Mouse (Mus musculus) cerebellum, adult 18-20 months (tissue): ENCODE data around the gene Tspan9.

Experiments
- DNase-seq, 2 experiments: peaks; one replicate each; pipeline ENCODE4 v3.0.0; 2021

Tspan9 gene

DNA sequence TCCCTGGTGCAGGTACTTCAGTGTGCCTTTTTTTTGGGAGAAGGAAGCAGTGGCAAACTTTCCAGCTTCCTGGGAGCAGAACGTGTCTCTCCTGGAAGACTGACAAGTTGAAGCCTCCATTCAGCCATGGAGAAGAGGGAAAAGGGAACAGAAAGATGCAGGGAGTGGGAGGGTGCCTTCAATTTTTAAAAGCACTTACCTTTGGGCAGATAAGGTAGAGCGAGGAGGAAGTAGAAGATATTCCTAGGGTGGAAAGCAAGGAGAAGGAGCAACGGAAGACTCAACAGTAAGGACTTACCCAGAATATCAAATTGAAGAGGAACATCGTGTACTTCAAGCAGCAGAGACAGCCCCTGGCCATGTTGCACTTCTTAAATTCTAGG is 109.5 kb downstream of the Tspan9 start:
- DNase-seq = no peak

DNA sequence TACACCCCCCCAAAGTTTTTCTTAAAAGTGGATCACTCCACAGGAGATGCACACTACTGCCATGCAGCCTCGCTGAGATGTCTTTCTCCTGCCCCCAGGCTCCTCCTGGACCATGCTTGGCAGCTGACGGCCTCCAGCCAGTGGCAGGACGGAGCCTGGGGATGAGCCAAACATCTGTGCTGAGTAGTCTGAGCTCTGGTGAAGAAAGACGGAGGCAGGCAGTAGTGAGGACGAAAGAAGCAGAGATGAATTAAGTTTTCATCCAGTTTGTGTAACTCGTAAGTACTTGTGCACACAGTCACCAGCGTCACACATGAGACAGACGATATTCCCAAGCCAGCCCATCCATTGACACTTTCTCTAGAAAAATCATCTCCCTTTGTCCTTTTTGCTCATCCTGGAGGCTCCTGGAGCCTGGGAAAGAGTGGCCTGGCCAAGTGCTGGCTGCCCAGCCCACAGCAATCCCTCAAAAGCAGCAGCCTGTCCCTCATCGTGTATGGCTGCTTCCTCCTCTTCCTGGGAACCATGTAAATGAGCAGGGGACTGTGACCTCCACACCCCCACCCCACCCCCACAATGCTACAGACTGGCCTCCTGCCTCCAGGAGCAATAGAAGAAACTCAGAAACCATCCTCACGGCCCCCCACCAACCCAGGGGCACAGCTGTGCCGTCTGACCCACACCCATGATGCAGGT is 110.1 kb downstream of the Tspan9 start:
- DNase-seq = peak; percentile 49 to 59

DNA sequence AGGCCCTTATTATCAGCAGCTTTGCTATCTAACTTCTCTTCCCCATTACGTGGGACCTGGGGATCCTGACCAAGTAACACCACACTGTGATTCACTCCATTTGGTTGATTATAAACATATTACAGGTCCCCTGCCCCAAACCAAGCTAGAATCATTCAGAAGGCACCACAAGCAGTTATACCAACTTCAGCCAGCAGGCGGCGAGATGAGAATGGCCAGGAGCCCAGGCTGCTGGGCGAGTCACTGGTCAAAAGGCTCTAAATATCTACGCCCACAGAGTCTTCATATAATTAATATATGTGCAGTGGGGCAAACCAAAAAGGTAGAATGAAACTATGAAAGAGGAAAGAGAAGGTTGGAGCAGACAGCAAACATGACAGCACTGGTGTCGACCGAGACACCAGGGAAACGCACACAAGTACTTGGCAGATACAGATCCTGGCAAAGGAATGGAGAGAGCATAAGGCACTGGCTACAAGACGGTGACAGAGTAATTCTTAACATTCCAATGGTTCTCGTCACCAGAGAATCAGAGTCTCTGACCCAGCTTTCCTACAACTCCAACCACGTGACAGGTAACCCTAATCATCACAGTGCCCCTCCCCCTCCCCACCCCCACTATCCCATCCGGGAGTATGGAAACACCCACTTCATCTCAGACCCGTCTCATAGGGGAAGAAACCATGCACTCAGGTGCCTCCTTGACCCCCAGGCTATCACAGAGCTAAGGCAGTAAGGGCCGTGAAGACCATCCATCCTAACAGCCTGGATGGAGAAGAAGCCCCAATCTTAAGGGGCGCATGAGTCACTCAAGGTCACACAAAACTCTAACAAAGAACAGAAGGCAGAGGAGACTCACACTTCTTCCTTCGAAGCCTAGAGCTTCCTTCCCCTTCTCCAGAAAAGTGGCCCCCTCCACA is 110.9 kb downstream of the Tspan9 start:
- DNase-seq = peak; percentile 92 to 96

DNA sequence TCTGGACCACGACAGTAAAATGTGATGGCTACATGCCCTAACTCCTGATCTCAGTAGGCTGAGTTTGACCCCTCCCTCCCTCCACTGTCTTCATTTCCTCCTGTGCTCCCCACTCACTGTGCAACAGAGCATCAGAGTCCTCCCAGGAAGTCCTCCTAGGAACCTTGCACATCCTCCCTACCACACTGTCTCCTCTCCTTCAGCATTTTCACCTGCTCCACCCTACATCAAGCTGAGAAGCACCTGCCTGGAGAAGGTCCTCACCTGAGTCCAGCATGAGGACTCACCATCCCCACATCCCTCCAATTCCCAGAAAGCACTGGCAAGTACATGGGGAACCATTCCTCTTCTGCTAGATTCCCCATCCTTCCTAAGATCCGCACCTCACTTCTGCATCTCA is 111.8 kb downstream of the Tspan9 start:
- DNase-seq = no peak

DNA sequence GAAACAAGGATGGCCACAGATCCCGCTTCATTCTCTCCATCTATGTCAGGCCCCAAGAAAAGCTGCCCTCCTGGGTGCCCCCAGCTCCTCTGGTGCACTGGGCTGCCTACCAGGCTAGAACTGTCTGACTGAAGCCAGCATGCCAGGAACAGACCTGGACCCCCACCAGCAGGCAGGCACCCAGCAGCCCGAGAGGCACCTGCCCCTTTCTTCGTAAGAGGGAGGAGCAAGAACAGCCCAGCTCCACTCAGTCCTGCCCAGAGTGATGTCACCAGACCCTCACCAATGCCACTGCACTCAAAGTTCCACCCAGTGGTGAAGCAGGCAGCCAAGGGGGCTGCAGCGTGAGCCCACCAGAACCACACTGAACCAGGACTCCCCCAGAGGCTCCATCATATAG is 112.3 kb downstream of the Tspan9 start:
- peak; percentile 80 to 85 for DNase-seq

DNA sequence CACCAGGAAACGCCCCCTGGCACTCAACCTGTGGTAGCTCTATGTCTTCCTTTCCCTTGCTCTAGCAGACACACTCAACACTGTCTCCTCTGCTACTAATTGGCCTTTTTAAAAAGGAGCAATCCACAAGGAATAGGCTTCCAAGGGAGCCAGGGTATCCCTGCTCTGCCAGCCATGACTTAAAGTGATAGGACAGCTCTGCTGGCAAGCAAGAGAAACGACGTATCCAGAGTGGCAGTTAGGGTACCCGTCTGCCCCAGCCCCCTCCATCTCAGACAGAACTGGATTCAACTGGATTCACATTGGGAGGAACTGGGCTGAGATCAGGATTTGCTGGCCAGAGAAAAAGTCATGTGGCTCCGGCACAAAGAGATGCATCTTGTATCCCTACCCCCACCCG is 112.9 kb downstream of the Tspan9 start:
- DNase-seq = peak in 1 of 2 experiments; percentile 45

DNA sequence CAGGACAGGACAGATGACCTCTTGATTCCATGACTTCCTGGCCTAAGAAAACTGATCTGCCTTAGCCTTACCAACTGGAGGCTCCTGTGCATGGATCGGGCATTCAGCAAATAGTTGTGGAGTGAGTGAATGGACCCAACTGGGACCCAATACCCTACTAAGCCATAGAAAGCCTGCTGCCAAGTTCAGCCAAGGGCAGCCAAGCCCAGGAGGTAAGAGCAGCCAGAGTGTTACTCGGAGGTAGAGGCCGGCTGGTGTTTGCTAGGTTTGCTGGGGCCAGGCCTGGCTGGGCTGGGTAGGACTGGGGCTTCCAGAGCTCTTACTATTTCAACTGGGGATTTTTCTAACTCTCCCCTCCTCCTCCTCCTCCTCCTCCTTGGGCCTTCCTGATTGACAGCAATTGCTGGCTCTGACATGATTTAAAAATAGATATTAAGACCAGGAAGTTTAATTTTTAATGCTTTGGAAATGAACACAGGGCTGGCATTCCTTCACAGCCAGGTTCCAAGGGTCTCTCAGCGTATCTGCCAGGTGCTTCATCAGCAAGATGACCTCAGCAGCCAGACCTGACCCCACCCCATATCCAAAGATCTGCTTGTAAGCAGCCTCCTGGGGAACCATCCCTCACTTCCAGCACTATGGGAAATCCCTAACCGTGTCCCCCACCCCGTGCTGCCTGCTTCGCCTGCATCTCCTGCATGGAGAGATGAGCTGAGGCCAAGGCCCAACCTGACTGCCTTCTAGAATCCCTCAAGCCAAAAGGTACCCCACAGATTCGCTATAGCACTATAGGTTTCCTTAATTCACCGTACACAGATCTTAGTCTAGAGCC is 113.7 kb downstream of the Tspan9 start:
- DNase-seq = peak in 1 of 2 experiments; percentile 37

DNA sequence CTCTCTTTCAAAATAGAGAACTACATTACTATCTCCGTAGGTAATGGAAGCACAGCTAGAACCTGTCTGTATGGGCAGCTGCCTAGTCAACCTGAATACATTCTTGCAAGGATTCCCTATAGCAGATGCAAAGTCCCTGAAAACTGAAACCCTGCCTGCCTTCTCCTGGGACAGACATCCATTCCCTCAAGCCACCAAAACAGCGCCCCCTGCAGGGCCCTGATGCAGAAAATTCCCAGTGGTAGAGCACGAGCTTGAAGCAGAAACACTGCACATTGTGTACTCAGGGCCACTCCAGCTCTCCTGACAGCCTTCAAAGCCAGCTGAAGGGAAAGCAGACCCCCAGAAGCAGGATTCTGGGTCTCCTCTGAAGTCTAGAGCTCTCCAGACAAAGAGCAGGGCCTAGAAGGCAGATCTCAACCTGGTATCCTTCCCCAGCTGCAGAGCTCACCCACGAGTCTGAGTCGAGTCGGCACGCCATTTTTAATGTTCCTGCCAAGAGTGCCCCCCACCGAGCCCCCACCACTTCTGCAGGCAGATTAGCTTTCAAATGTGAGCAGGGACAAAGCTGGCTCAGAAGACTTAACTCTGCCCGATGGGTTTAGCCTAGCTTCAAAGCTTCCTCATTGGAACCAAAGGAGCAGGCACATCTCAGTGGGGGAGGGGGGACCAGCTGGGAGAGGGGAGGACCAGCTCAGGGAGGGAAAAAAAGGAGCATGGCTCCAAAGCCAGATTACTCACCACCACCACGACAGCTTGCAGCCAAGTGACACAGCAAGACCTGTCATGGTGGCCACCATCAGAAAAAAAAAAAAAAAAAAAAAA is 115.1 kb downstream of the Tspan9 start:
- peak; percentile 83 to 86 for DNase-seq

DNA sequence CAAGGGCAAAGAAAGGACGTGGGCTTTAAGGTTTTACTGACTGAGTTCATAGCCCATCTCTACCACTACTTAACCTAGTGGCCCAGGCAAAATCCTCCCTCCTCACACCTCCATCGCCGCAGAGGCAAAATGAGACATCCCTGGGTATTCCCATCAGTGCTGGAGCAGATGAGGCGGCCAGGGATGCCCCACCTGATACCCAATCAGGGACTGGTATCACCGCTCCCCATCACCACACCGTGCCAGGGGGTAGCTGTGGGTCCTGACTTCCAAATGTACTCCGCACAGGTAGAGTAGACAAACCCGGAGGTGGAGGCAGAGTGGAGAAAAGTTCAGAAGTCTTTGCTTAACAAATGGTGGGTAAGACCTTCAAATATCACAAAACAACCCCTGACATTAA is 117.4 kb downstream of the Tspan9 start:
- no peak for DNase-seq

DNA sequence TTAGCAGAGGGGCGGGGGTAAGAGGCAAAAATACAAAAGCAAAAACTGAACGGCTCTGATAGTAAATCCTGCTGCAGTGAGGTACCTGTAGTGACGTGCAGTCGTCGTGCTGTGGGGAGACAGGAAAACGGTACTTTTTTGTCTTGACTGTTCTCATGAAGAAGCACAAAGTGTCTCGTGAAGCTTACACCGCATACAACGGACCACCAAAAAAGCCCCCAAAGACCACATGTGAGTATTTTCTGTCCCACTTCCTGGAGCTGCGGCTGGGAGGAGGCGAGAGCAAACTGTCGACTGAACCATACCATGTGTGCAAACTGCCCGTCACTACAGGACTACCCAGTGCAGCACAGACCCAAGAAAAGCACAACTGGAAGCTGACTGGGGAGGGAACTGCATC is 117.8 kb downstream of the Tspan9 start:
- no peak for DNase-seq

DNA sequence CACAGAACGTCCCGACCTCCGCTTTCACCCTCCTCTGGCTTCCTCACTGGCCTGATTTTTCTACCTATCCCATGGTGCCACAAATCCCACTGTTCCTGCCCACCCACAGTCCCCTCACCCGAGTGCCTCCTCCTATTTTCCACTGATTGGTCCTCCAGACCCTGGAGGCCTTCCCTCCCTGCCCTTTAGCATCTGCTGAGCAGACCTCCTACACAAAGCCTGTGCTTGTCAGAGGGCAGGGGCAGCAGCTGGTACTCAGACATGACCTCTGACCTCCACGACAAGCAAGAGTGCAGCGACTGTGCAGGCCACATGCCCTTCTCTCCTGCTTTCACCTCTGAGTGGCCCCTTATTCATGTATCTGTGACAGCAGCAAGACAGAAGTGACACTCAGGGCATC is 121.2 kb downstream of the Tspan9 start:
- no peak for DNase-seq

DNA sequence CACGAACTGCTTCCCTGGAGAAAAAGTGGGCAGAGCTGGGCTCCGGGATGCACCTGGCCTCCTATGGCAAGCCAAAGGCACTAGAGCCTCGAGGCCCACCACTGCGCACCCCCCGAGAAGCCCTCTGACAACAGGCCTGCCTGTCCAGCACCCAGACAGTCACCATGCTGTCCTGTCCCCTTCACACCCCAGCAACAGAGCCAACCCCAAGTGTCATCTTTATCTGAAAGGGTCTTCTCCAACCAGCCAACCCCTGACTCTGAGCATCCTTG is 121.5 kb downstream of the Tspan9 start:
- no peak for DNase-seq

DNA sequence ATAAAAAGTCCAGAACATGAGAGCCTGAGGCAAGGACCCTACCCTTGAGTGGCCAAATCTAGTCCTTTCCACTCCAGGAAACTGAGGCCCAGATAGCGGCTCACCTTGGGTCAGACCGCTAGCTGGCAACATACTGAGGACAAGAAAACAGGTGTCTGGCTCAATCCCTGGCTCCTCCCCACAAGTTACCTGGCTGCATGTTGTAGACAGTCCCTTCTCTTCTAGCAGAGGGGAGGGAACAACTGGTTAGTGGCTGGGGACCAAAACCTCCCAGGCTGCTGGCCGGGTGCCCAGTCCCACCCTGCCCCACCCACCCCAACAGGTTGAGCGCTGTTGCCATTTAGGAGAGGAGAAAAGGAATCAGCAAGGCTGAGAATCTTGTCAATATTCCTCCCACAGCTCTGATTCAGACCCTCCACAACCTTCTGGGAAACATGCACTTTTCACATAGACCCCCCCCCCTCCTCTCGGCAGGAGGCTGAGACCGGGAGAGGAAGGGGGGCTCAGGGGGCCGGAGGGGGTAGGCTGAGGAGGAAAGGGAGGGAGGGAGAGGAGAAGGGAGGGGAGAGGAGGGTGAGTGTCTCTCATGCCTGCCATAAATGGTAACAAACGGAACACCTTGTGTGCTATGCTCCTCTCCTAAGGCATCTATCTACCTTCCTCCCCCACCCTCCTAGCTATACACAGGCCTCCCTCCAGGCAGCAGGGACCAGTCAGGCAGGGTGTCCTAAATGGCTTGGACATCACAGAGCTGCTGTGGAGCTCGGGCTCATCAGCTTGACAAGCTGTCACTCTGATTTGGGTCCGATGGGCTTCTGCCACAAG is 122.1 kb downstream of the Tspan9 start:
- DNase-seq = no peak

DNA sequence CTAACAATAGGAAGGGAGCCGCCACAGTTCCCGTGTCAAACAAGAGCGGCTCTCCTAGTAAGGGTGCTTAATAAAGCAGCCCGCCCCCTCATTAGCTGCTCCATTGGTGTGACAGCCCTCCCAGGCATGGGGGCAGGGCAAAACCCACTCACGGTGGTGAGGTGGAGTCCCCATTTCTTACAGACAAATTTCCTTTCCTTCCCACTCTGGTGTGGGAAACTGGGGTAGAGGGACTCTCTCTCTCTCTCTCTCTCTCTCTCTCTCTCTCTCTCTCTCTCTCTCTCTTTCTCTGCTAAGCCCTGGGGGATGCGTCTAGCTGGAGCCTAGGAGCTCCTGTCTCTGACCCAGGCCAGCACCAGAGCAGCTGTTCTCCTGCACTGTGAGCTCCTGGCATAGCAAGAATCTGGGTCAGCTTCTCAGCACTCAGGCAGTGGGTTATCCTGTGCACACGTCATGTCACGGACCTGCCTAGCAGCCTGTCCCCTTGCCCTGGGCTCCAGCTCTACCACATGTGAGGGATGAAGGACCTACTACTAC is 122.8 kb downstream of the Tspan9 start:
- peak in 1 of 2 experiments; percentile 54 for DNase-seq

DNA sequence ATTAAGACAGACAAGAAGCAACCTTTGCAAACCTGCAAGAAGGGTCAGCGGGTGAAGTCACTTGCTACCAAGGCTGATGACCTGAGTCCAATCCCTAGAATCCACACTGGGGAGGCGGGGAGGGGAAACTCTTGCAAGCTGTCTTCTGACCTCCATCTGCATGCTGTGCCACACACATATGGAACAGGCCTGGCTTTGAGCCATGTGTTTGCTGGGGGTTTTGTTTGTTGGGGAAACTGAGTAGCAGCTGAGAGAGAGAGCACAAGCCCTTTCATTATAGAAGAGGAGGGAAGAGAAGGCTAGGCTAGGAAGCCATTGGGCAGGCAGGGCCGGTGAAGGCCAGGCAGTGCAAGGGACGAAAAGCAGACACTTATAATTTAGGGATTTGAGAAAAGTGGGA is 123.3 kb downstream of the Tspan9 start:
- peak in 1 of 2 experiments; percentile 62 for DNase-seq

DNA sequence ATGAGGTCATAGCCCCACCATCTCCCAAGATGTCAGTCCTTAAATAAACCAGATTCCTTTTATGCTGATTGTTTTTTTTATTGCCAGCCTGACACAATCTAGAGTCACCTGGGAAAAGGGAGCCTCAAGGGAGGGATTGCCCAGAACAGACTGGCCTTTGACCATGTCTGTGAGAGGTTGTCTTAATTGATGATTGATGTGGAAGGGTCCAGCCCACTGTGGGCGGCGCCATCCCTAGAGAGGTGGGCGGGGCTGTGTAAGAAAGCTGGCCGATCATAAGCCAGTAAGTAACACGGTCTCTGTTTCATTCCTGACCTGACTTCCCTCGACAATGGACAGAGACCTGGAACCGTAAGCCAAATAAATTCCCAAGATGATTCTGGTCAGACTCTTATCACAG is 124.3 kb downstream of the Tspan9 start:
- DNase-seq = no peak

DNA sequence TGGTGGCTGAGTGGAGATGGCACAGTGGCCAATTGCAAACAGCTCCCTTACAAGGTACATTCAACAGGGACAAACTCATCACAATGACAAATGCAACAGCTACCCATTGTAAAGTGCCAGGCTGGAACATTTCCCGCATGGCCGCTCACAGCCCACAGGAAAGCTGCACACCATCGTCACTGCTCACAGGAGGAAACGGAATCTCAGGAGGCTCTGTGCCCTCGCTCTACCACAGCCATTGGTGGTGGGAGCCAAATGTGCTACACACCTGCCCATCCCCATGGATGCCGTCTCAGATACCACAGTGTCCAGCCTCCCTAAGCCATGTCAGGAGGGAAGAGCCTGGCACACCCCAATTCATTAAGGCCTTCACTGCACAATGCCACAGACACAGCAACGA is 128.1 kb downstream of the Tspan9 start:
- peak; percentile 40 to 56 for DNase-seq

DNA sequence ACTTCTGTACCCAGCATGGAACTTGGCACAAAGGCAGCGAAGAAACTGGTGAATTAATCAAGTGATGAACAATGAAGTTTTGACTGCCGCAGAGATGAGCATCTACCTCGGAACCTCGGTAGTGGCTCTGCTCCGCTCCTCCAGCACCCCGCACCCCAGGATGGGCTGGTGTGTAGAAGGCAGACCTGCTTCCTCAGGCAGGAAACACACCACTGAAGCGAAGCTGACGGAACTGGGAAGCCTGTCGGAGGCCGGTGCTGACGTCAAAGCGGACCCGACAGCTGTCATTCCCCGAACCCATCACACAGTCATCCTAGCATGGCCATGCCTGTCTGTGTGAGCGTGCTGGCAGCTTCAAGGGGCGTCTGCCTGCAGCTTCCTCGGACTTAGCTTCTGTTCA is 131.6 kb downstream of the Tspan9 start:
- DNase-seq = peak; percentile 56 to 61

DNA sequence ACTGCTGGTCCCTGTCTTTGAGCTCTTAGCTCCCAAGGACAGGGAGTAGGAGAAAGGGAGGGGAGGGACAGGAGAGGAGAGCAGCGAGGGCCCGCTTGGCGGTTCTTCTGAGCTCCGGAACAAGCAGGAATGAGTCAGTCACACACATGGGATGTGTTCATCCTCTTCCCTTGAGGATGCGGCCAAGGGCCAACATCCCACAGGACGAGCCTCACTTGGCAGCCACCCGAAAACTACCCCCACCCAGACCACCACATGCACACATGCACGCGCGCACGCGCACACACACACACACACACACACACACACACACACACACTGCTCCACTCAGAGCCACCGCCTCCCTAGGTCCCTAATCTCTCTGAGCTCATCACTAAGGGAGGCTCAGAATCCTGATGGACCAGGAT is 132.3 kb downstream of the Tspan9 start:
- DNase-seq = peak; percentile 70 to 74

DNA sequence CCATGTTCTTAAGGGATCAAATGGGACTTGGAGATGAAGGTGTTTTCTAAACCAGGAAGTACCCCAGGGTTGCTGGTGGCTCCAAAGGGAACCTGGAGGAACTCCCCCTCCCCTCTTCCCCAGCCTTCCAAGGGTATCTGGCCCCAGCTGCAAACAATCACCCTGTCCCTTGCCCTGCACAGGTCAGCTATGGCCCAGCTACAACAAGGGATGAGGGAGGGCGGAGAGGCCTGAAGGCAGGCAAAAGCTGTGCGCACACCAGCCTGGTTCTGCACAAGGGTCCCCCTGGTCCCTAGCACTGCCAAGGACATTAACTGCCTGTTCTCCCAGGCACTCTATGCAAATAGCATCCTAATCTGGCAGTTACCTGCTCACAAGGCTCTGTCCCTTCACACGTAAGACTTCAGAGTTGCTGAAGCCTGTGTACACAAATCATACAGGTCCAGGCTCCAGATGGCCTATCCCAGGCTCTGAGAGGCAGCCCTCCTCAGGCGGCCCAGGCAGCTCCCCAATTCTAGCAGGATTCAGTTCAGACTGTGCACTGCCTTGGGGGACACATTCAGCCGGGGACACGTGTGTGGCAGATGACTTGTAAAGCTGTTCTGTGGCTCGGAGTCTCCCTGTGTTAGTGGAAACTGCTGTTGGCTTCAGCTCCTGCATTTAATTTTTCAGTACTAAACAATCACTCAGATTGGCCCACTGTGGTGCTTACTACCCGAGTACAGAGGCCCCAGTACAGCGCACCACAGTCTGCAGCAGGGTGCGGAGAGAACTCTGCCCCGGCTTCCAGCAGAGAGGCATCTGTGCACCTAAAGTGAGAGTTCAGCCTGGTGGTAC is 133.0 kb downstream of the Tspan9 start:
- peak; percentile 66 to 70 for DNase-seq
